Mouse (Mus musculus): ENCODE measurements at regions not wholly inside any gene's neighbourhood (a gene's known extent, or its start where the extent isn't known, plus 50 kb on each side); places are given as distances from the start of the nearest gene placed in this dataset.

- DNase-seq (ENCODE audit: low spot score) = no peak
Measured at GRCm38 (mm10) chr10:109180527-109180926, 169.7 kb upstream of the Syt1 start.

- DNase-seq (ENCODE audit: low spot score) = no peak
Measured at GRCm38 (mm10) chr10:109160730-109161129, 149.9 kb upstream of the Syt1 start.

- no peak for DNase-seq (ENCODE audit: low spot score)
Measured at GRCm38 (mm10) chr10:109155768-109156167, 145.0 kb upstream of the Syt1 start.

GRCm38 (mm10) chr10:109140421-109140938, 129.7 kb upstream of the Syt1 start:
- peak; percentile 54 for DNase-seq (ENCODE audit: low spot score)

GRCm38 (mm10) chr10:109136763-109137732, 126.3 kb upstream of the Syt1 start:
- DNase-seq (ENCODE audit: low spot score) = peak; percentile 65

GRCm38 (mm10) chr10:109134521-109134920, 123.7 kb upstream of the Syt1 start:
- DNase-seq (ENCODE audit: low spot score) = no peak

- no peak for DNase-seq (ENCODE audit: low spot score)
Measured at GRCm38 (mm10) chr10:109132091-109132573, 121.3 kb upstream of the Syt1 start.

GRCm38 (mm10) chr10:109129552-109130110, 118.8 kb upstream of the Syt1 start:
- DNase-seq (ENCODE audit: low spot score) = peak; percentile 71

- DNase-seq (ENCODE audit: low spot score) = no peak
Measured at GRCm38 (mm10) chr10:109129068-109129467, 118.3 kb upstream of the Syt1 start.

- no peak for DNase-seq (ENCODE audit: low spot score)
Measured at GRCm38 (mm10) chr10:109126699-109127098, 115.9 kb upstream of the Syt1 start.

GRCm38 (mm10) chr10:109117143-109117542, 106.4 kb upstream of the Syt1 start:
- DNase-seq (ENCODE audit: low spot score) = no peak

GRCm38 (mm10) chr10:109115013-109115627, 104.3 kb upstream of the Syt1 start:
- DNase-seq (ENCODE audit: low spot score) = no peak

GRCm38 (mm10) chr10:109105781-109106180, 95.0 kb upstream of the Syt1 start:
- DNase-seq (ENCODE audit: low spot score) = no peak

- no peak for DNase-seq (ENCODE audit: low spot score)
Measured at GRCm38 (mm10) chr10:109092219-109092618, 81.4 kb upstream of the Syt1 start.

GRCm38 (mm10) chr10:109079773-109080172, 69.0 kb upstream of the Syt1 start:
- DNase-seq (ENCODE audit: low spot score) = no peak

GRCm38 (mm10) chr10:109074218-109074617, 63.4 kb upstream of the Syt1 start:
- peak; percentile 85 for DNase-seq (ENCODE audit: low spot score)
